Mouse (Mus musculus) liver, adult 2 months (tissue): Measurements from ENCODE around the gene Fam32a. TPM values are rescaled to one million over a fixed set of nuclear protein-coding genes. Genes with fewer than 3 reads are reported as not detected.
A peak's percentile ranks its signal among the peaks of the same experiment; 100 is the strongest.

Experiments
- DNase-seq: peaks from one replicate; pipeline ENCODE4 v3.0.0-alpha.2; 2011; ENCODE audit warnings: low read depth, low spot score; ENCODE audit errors: extremely low read depth
- H3K27ac ChIP-seq: fragments of 200-500 bp; replicated peaks from 2 replicates; pipeline ENCODE4 v1.5.1; 2012; ENCODE audit warnings: low read depth, mild to moderate bottlenecking, control low read depth, inconsistent platforms, low read length; ENCODE audit not compliant: insufficient read depth
- H3K27me3 ChIP-seq: fragments of 200-500 bp; 2 replicates; pipeline ENCODE4 v1.6.1; 2012; ENCODE audit warnings: mild to moderate bottlenecking, moderate library complexity, low read length, inconsistent platforms; ENCODE audit not compliant: control insufficient read depth, insufficient read depth
- H3K36me3 ChIP-seq: fragments of 200-500 bp; 2 replicates; pipeline ENCODE4 v1.6.1; 2012; ENCODE audit warnings: low read length, inconsistent platforms; ENCODE audit not compliant: control insufficient read depth, insufficient read depth
- H3K4me1 ChIP-seq: fragments of 200-500 bp; 2 replicates; pipeline ENCODE4 v1.6.1; 2011; ENCODE audit warnings: low read length; ENCODE audit not compliant: control insufficient read depth, insufficient read depth
- H3K4me3 ChIP-seq: fragments of 200-500 bp; 2 replicates; pipeline ENCODE4 v1.5.1; 2011; ENCODE audit warnings: low read depth, mild to moderate bottlenecking, control low read depth, low read length, moderate library complexity; ENCODE audit not compliant: insufficient read depth
- H3K79me2 ChIP-seq: fragments of 200-500 bp; 2 replicates; pipeline ENCODE4 v1.6.1; 2012; ENCODE audit warnings: inconsistent platforms, mild to moderate bottlenecking, low read length, moderate library complexity; ENCODE audit not compliant: control insufficient read depth, insufficient read depth
- H3K9ac ChIP-seq: fragments of 200-500 bp; 2 replicates; pipeline ENCODE4 v1.6.1; 2012; ENCODE audit warnings: low read depth, mild to moderate bottlenecking, control low read depth, inconsistent platforms, low read length
- CTCF ChIP-seq: fragments of 200-500 bp; IDR thresholded peaks from 2 replicates; pipeline ENCODE4 v1.5.1; 2011; ENCODE audit warnings: low read depth, low read length, control low read depth
- POLR2A ChIP-seq: fragments of 200-500 bp; IDR thresholded peaks from 2 replicates; pipeline ENCODE4 v1.6.1; 2011; ENCODE audit warnings: low read length, control low read depth; ENCODE audit not compliant: insufficient read depth; ENCODE audit errors: extremely low read depth
- WGBS: fragments of 180-500 bp; shearing (Covaris S2); methylation state at CpG from one replicate; pipeline ENCODE4 v1.1.7; 2018; 5-methylcytosine and 5-hydroxymethylcytosine counted together
- polyA plus RNA-seq: library from polyadenylated mRNA; depleted of rRNA; stranded (reverse); fragments of >200 nt; gene quantifications from 2 replicates; pipeline ENCODE4 v1.2.3, GENCODE M21; 2012
- total RNA-seq: library from RNA; depleted of rRNA; stranded (reverse); fragments of >200 nt; gene quantifications from 2 replicates; pipeline ENCODE4 v1.2.3, GENCODE M21; 2014

Fam32a gene
- total and polyA plus RNA-seq, 2 experiments = 18.8 to 28.6 TPM

GRCm38 (mm10) chr8:72211846-72212245 lies 7.7 kb upstream of the Fam32a start:
- 93% methylated on average over 1 of the region's 1 CpGs for WGBS
- H3K27me3 ChIP-seq = no peaks in the 10 kb centered on the region
- H3K36me3 ChIP-seq = no peaks in the 10 kb centered on the region
- no peak overlapping the region for H3K27ac ChIP-seq
- H3K79me2 ChIP-seq = no peaks in the 10 kb centered on the region
- no peak for DNase-seq
- TF ChIP-seq POLR2A (no peak), CTCF (no peak)
- no peak overlapping the region for H3K4me3 ChIP-seq
- peaks cover 5% of the 10 kb centered on the region for H3K4me1 ChIP-seq
- H3K9ac ChIP-seq = no peak overlapping the region

- 31% methylated on average over 4 of the region's 4 CpGs for WGBS
These were observed 6.8 kb upstream of the Fam32a start, which contains the start of gene Cib3 for GRCm38 (mm10) chr8:72212751-72213150. Gene Cib3 (minus strand): TSS chr8:72212837.

GRCm38 (mm10) chr8:72213536-72213935 lies 6.0 kb upstream of the Fam32a start, which contains the start of gene Gm11034:
Gene Gm11034 (minus strand): TSS chr8:72213636.
- no peak within 1 kb of the TSS for H3K9ac ChIP-seq
- whole genome bisulfite sequencing = 72% methylated on average over 4 of the region's 4 CpGs

More at GRCm38 (mm10) chr8:72212751-72213150, 6.8 kb upstream of the Fam32a start, which contains the start of gene Cib3:
- Histone ChIP-seq H3K27me3 (no peaks in the 10 kb centered on the region), H3K79me2 (no peaks in the 10 kb centered on the region), H3K4me3 (no peak within 1 kb of the TSS), H3K4me1 (peaks cover 6% of the 10 kb centered on the region), H3K36me3 (no peaks in the 10 kb centered on the region), H3K9ac (no peak within 1 kb of the TSS), H3K27ac (no peak within 1 kb of the TSS)
- no peak for TF ChIP-seq POLR2A
- no peak for TF ChIP-seq CTCF
- no peak for DNase-seq

GRCm38 (mm10) chr8:72215060-72215459 lies 4.5 kb upstream of the Fam32a start:
- Histone ChIP-seq H3K27ac (no peak overlapping the region), H3K4me1 (peaks cover 5% of the 10 kb centered on the region), H3K36me3 (no peaks in the 10 kb centered on the region), H3K27me3 (no peaks in the 10 kb centered on the region), H3K4me3 (no peak overlapping the region), H3K79me2 (no peaks in the 10 kb centered on the region), H3K9ac (no peak overlapping the region)
- DNase-seq = peak; percentile 72
- WGBS = 31% methylated on average over 2 of the region's 2 CpGs
- no peak for TF ChIP-seq POLR2A
- TF ChIP-seq CTCF = peak; percentile 96

More at GRCm38 (mm10) chr8:72213536-72213935, 6.0 kb upstream of the Fam32a start, which contains the start of gene Gm11034:
- Histone ChIP-seq H3K4me3 (no peak within 1 kb of the TSS), H3K36me3 (no peaks in the 10 kb centered on the region), H3K79me2 (no peaks in the 10 kb centered on the region), H3K27me3 (no peaks in the 10 kb centered on the region), H3K4me1 (peaks cover 5% of the 10 kb centered on the region), H3K27ac (no peak within 1 kb of the TSS)
- DNase-seq = no peak
- TF ChIP-seq POLR2A (no peak), CTCF (no peak)

- WGBS = 52% methylated on average over 1 of the region's 1 CpGs
- TF ChIP-seq POLR2A = no peak
- TF ChIP-seq CTCF = no peak
- no peak for DNase-seq
- Histone ChIP-seq H3K4me3 (no peak overlapping the region), H3K4me1 (peaks cover 8% of the 10 kb centered on the region), H3K27me3 (no peaks in the 10 kb centered on the region), H3K36me3 (no peaks in the 10 kb centered on the region), H3K27ac (no peak overlapping the region; the same call in 1 of the 2 replicates), H3K79me2 (no peaks in the 10 kb centered on the region), H3K9ac (no peak overlapping the region)
These were observed 3.7 kb upstream of the Fam32a start for GRCm38 (mm10) chr8:72215871-72216270.

GRCm38 (mm10) chr8:72218781-72219540 lies 569 bp upstream of the Fam32a start:
- Histone ChIP-seq H3K4me1 (peaks cover 8% of the 10 kb centered on the region), H3K79me2 (no peaks in the 10 kb centered on the region), H3K4me3 (no peak overlapping the region), H3K9ac (no peak overlapping the region), H3K27me3 (no peaks in the 10 kb centered on the region), H3K27ac (no peak overlapping the region), H3K36me3 (peaks cover under 1% of the 10 kb centered on the region; the same call in 1 of the 2 replicates)
- 69% methylated on average over 10 of the region's 10 CpGs for WGBS
- TF ChIP-seq POLR2A (no peak), CTCF (no peak)
- no peak for DNase-seq
